Comparison of ENCODE assay signal across 8 mouse cellular contexts in genomic region chr6:122308505-122309393, GRCm38 (mm10). TPM values are rescaled to one million over a fixed set of nuclear protein-coding genes. Genes with fewer than 3 reads are reported as not detected.
A peak's percentile ranks its signal among the peaks of the same experiment; 100 is the strongest.
DNase-seq lines count a peak whose midpoint lies in the region; ATAC-seq and TF ChIP-seq lines count a peak whose summit lies in the region.

Gene M6pr (plus strand): TSS chr6:122308720.

- peak within 1 kb of the TSS; percentile 92 to 95 (median 94) for H3K4me3 ChIP-seq in CH12.LX (replicated peaks in 1 of 3; ENCODE audit: low read depth in 2 of 3, low read length in 2 of 3, poor library complexity in 1 of 3)
- peak within 1 kb of the TSS; percentile 77 for H3K4me3 ChIP-seq in forebrain, embryonic 11.5 days (ENCODE audit: low read depth, low read length)
- H3K4me3 ChIP-seq in heart, embryonic 16.5 days (ENCODE audit: low read length), result peak within 1 kb of the TSS; percentile 92
- peak within 1 kb of the TSS; percentile 86 for H3K4me3 ChIP-seq in liver, embryonic 15.5 days (replicated peaks)
- H3K4me3 ChIP-seq in neural tube, embryonic 12.5 days, result peak within 1 kb of the TSS; percentile 79

- H3K27me3 ChIP-seq in CH12.LX (replicated peaks), result no peaks in the 10 kb centered on the region
- H3K27me3 ChIP-seq in forebrain, embryonic 11.5 days (ENCODE audit: control insufficient read depth, insufficient read depth, low read length), result no peaks in the 10 kb centered on the region
- no peaks in the 10 kb centered on the region for H3K27me3 ChIP-seq in heart, embryonic 16.5 days (ENCODE audit: control insufficient read depth, insufficient read depth, low read length)
- no peaks in the 10 kb centered on the region for H3K27me3 ChIP-seq in liver, embryonic 15.5 days
- no peaks in the 10 kb centered on the region for H3K27me3 ChIP-seq in neural tube, embryonic 12.5 days (replicated peaks)

- H3K27ac ChIP-seq in CH12.LX (ENCODE audit: insufficient read depth, low read depth), result peak within 1 kb of the TSS; percentile 45
- peak within 1 kb of the TSS; percentile 32; the same call in 1 of the 2 replicates for H3K27ac ChIP-seq in forebrain, embryonic 11.5 days (ENCODE audit: low read depth, low read length)
- H3K27ac ChIP-seq in heart, embryonic 16.5 days (ENCODE audit: low read length), result peak within 1 kb of the TSS; percentile 69
- peak within 1 kb of the TSS; percentile 85 for H3K27ac ChIP-seq in liver, embryonic 15.5 days (replicated peaks)
- no peak within 1 kb of the TSS for H3K27ac ChIP-seq in neural tube, embryonic 12.5 days

- DNase-seq in CH12.LX (ENCODE audit: extremely low read depth), result peak; percentile 98
- peak; percentile 93 for DNase-seq in c-Kit-positive CD71-positive TER-119-negative erythroid progenitor cells, embryonic 14.5 days (ENCODE audit: low read depth)
- peak; percentile 95 for DNase-seq in forebrain, embryonic 11.5 days (ENCODE audit: low spot score)
- DNase-seq in kidney, postnatal 36 days, result peak; percentile 95 to 99
- peak; percentile 99 for DNase-seq in telencephalon, adult 2 months (ENCODE audit: low read depth, low spot score)

- H3K9ac ChIP-seq in CH12.LX (ENCODE audit: insufficient read depth, low read depth), result peak within 1 kb of the TSS; percentile 94
- peak within 1 kb of the TSS; percentile 87 for H3K9ac ChIP-seq in forebrain, embryonic 11.5 days (ENCODE audit: low read length)
- peak within 1 kb of the TSS; percentile 90 for H3K9ac ChIP-seq in heart, embryonic 16.5 days (ENCODE audit: low read length)
- peak within 1 kb of the TSS; percentile 91 for H3K9ac ChIP-seq in liver, embryonic 15.5 days
- H3K9ac ChIP-seq in neural tube, embryonic 12.5 days, result peak within 1 kb of the TSS; percentile 79

- dilution Hi-C loops in CH12.LX (cut with MboI; ENCODE audit: extremely low pct_ligation_motif_present, extremely low pct_unique_long_range_greater_than_20kb, low sequenced_read_pairs), result no loop called here

- peak; percentile 95 for TF ChIP-seq RAD21 in CH12.LX (IDR thresholded peaks at IDR 0.05; ENCODE audit: low read depth, low read length)

- TF ChIP-seq POLR2A in CH12.LX (IDR thresholded peaks at IDR 0.05; ENCODE audit: low read depth, low read length), result peak; percentile 84

- TF ChIP-seq EP300 in CH12.LX (IDR thresholded peaks at IDR 0.05; ENCODE audit: low read length), result no peak

- under 1% methylated on average over 49 of the region's 49 CpGs for WGBS in forebrain, embryonic 11.5 days
- WGBS in heart, embryonic 16.5 days, result 0% methylated on average over 49 of the region's 49 CpGs
- 0% methylated on average over 49 of the region's 49 CpGs for WGBS in liver, embryonic 15.5 days (ENCODE audit: insufficient replicate concordance)
- under 1% methylated on average over 49 of the region's 49 CpGs for WGBS in neural tube, embryonic 12.5 days

- in situ Hi-C loops in CH12.LX (cut with MboI; ENCODE audit: low pct_ligation_motif_present, low pct_unique_long_range_greater_than_20kb, low sequenced_read_pairs), result loop anchor here (5.0 kb wide), 2 partner anchors 51 to 84 kb away; no protein-coding TSS in a partner anchor

- peak; percentile 98 for ATAC-seq in forebrain, embryonic 11.5 days (replicated peaks; ENCODE audit: low FRiP score)
- peak; percentile 99 for ATAC-seq in heart, embryonic 16.5 days (replicated peaks; ENCODE audit: extremely low read depth, insufficient read depth, low FRiP score)
- peak; percentile 98 for ATAC-seq in liver, embryonic 15.5 days (ENCODE audit: insufficient read depth)
- peak; percentile 98 for ATAC-seq in neural tube, embryonic 12.5 days (ENCODE audit: low FRiP score, low read depth)

- peak within 1 kb of the TSS; percentile 99 for H3K4me2 ChIP-seq in CH12.LX (ENCODE audit: insufficient read depth, low read depth, poor library complexity, severe bottlenecking)
- H3K4me2 ChIP-seq in forebrain, embryonic 11.5 days (ENCODE audit: low read depth, low read length, severe bottlenecking), result peak within 1 kb of the TSS; percentile 74
- H3K4me2 ChIP-seq in heart, embryonic 16.5 days (ENCODE audit: low read depth, low read length), result peak within 1 kb of the TSS; percentile 69
- peak within 1 kb of the TSS; percentile 79 for H3K4me2 ChIP-seq in liver, embryonic 15.5 days
- peak within 1 kb of the TSS; percentile 76 for H3K4me2 ChIP-seq in neural tube, embryonic 12.5 days (replicated peaks)

- peaks cover 11 to 28% of the 10 kb centered on the region in 2 experiments for H3K36me3 ChIP-seq in CH12.LX (replicated peaks in 1 of 2; ENCODE audit: control insufficient read depth in 1 of 2, insufficient read depth in 1 of 2, low read length in 1 of 2)
- H3K36me3 ChIP-seq in forebrain, embryonic 11.5 days (ENCODE audit: control insufficient read depth, insufficient read depth, low read length), result no peaks in the 10 kb centered on the region
- peaks cover 8% of the 10 kb centered on the region; the same call in 1 of the 2 replicates for H3K36me3 ChIP-seq in heart, embryonic 16.5 days (ENCODE audit: control insufficient read depth, insufficient read depth)
- H3K36me3 ChIP-seq in liver, embryonic 15.5 days (replicated peaks), result peaks cover 20% of the 10 kb centered on the region
- H3K36me3 ChIP-seq in neural tube, embryonic 12.5 days, result peaks cover 13% of the 10 kb centered on the region

- H3K9me3 ChIP-seq in CH12.LX (replicated peaks; ENCODE audit: low read length), result no peaks in the 10 kb centered on the region
- H3K9me3 ChIP-seq in forebrain, embryonic 11.5 days (ENCODE audit: control insufficient read depth, low read length), result no peaks in the 10 kb centered on the region
- no peaks in the 10 kb centered on the region for H3K9me3 ChIP-seq in heart, embryonic 16.5 days (replicated peaks; ENCODE audit: control insufficient read depth, low read length)
- no peaks in the 10 kb centered on the region for H3K9me3 ChIP-seq in liver, embryonic 15.5 days (replicated peaks)
- no peaks in the 10 kb centered on the region for H3K9me3 ChIP-seq in neural tube, embryonic 12.5 days

- peaks cover 0 to 46% of the 10 kb centered on the region in 2 experiments; a peak in 3 of 4 replicates for H3K4me1 ChIP-seq in CH12.LX (ENCODE audit: control insufficient read depth in 1 of 2, insufficient read depth in 2 of 2)
- H3K4me1 ChIP-seq in forebrain, embryonic 11.5 days (replicated peaks; ENCODE audit: control insufficient read depth, insufficient read depth, low read length), result peaks cover 11% of the 10 kb centered on the region
- peaks cover 21% of the 10 kb centered on the region for H3K4me1 ChIP-seq in heart, embryonic 16.5 days (ENCODE audit: control insufficient read depth, insufficient read depth, low read length)
- H3K4me1 ChIP-seq in liver, embryonic 15.5 days (replicated peaks), result peaks cover 27% of the 10 kb centered on the region
- H3K4me1 ChIP-seq in neural tube, embryonic 12.5 days, result peaks cover 16% of the 10 kb centered on the region

- peaks cover 36% of the 10 kb centered on the region for H3K79me2 ChIP-seq in CH12.LX (replicated peaks; ENCODE audit: control insufficient read depth, extremely low read depth, insufficient read depth, poor library complexity, severe bottlenecking)

- TF ChIP-seq CTCF in CH12.LX (conservative IDR thresholded peaks at IDR 0.05 in 1 of 2, IDR thresholded peaks at IDR 0.05 in 1 of 2; ENCODE audit: low read depth in 2 of 2, low read length in 2 of 2), result peak; percentile 58 to 96

TF ChIP-seq in CH12.LX, 34 proteins besides CTCF, POLR2A, EP300 and RAD21 (continues in another document):
- no peak for TF ChIP-seq RCOR1 (conservative IDR thresholded peaks at IDR 0.05; ENCODE audit: low read depth, low read length)
- TF ChIP-seq POLR2AphosphoS2 (IDR thresholded peaks at IDR 0.05; ENCODE audit: low read depth, low read length), result peak; percentile 67; the same call in 1 of the 2 replicates
- TF ChIP-seq PAX5 (IDR thresholded peaks at IDR 0.05; ENCODE audit: low read length), result no peak
- TF ChIP-seq CHD2 (IDR thresholded peaks at IDR 0.05; ENCODE audit: low read length), result peak; percentile 26; the same call in 1 of the 2 replicates
- TF ChIP-seq SMC3 (IDR thresholded peaks at IDR 0.05; ENCODE audit: low read depth, low read length), result peak; percentile 82
- TF ChIP-seq TBP (conservative IDR thresholded peaks at IDR 0.05; ENCODE audit: low read depth, low read length), result 0 out of 2 replicates have a peak, but pooled peaks have one; percentile 22
- peak; percentile 94 for TF ChIP-seq HCFC1 (IDR thresholded peaks at IDR 0.05; ENCODE audit: low read depth, low read length)
- TF ChIP-seq NRF1 (IDR thresholded peaks at IDR 0.05; ENCODE audit: low read depth, low read length), result peak; percentile 73
- TF ChIP-seq ZMIZ1 (IDR thresholded peaks at IDR 0.05; ENCODE audit: low read depth, low read length), result peak; percentile 85
- TF ChIP-seq ZKSCAN1 (IDR thresholded peaks at IDR 0.05; ENCODE audit: borderline replicate concordance, low read depth, low read length), result no peak
- TF ChIP-seq MYC (IDR thresholded peaks at IDR 0.05; ENCODE audit: low read depth, low read length), result no peak; the same call in none of the 2 replicates
- no peak for TF ChIP-seq E2F4 (IDR thresholded peaks at IDR 0.05; ENCODE audit: insufficient replicate concordance, low read depth, low read length)
- peak; percentile 94; the same call in 1 of the 2 replicates for TF ChIP-seq KAT2A (IDR thresholded peaks at IDR 0.05; ENCODE audit: insufficient replicate concordance, low read length)
- TF ChIP-seq UBTF (IDR thresholded peaks at IDR 0.05; ENCODE audit: low read depth, low read length), result no peak
- TF ChIP-seq ETS1 (conservative IDR thresholded peaks at IDR 0.05; ENCODE audit: low read depth, low read length), result peak; percentile 40
- peak; percentile 70 for TF ChIP-seq TCF12 (IDR thresholded peaks at IDR 0.05; ENCODE audit: low read depth, low read length)
- no peak for TF ChIP-seq USF2 (conservative IDR thresholded peaks at IDR 0.05; ENCODE audit: low read depth, low read length)
- TF ChIP-seq NELFE (IDR thresholded peaks at IDR 0.05; ENCODE audit: low read depth, low read length), result peak; percentile 91
- peak; percentile 95 for TF ChIP-seq MXI1 (IDR thresholded peaks at IDR 0.05; ENCODE audit: low read depth, low read length)
- no peak for TF ChIP-seq ZNF384 (IDR thresholded peaks at IDR 0.05; ENCODE audit: low read depth, low read length)
- peak; percentile 78 for TF ChIP-seq MAZ (IDR thresholded peaks at IDR 0.05; ENCODE audit: low read depth, low read length)
- 0 out of 2 replicates have a peak, but pooled peaks have one; percentile 91 for TF ChIP-seq SIN3A (IDR thresholded peaks at IDR 0.05; ENCODE audit: low read length)

RNA-seq across cellular contexts. Expression of gene M6pr, which starts in this region (rescaled TPM):
- total RNA-seq in CH12.LX (2012; rRNA removed) (148 and 170 TPM in 2 replicates), CH12.LX (2014; rRNA removed) (291 and 317 TPM in 2 replicates)
- polyA plus RNA-seq in CH12.LX (2012; ENCODE audit: insufficient read length, low read depth), result 228 and 240 TPM in 2 replicates
- polyA plus RNA-seq in forebrain, embryonic 11.5 days (2014; fragmentation: Nextera tagmentation; extraction: Ambion mirVana), result 76.9 and 77.1 TPM in 2 replicates
- 74.0 and 81.7 TPM in 2 replicates for polyA plus RNA-seq in heart, embryonic 16.5 days (2015; fragmentation: Nextera tagmentation; extraction: Ambion mirVana)
- 85.3 and 87.6 TPM in 2 replicates for polyA plus RNA-seq in liver, embryonic 15.5 days (2015; fragmentation: Nextera tagmentation; extraction: Ambion mirVana)
- polyA plus RNA-seq in neural tube, embryonic 12.5 days (2016; fragmentation: Nextera tagmentation; extraction: Ambion mirVana), result 67.9 and 73.6 TPM in 2 replicates
